Mouse (Mus musculus): ENCODE results near the gene Tnnc1.

Gene Tnnc1

GRCm38 (mm10) chr14:31258476-31259050, 50.5 kb downstream of the Tnnc1 start:
- DNase-seq (ENCODE audit: low spot score), result no peak

GRCm38 (mm10) chr14:31260374-31260773, 52.3 kb downstream of the Tnnc1 start:
- DNase-seq (ENCODE audit: low spot score), result no peak

GRCm38 (mm10) chr14:31260932-31261331, 52.8 kb downstream of the Tnnc1 start:
- DNase-seq (ENCODE audit: low spot score), result no peak
